Mouse (Mus musculus): Measurements from ENCODE around the gene Wdr76. TPM values are rescaled to one million over a fixed set of nuclear protein-coding genes. Genes with fewer than 3 reads are reported as not detected.
A peak's percentile ranks its signal among the peaks of the same experiment; 100 is the strongest.

Gene Wdr76
- polyA plus RNA-seq, 1 experiment from 2014 or later: 9.3 TPM

GRCm38 (mm10) chr2:121575741-121576201, 69.2 kb downstream of the Wdr76 start:
- H3K4me1 ChIP-seq (replicated peaks): peaks cover 16% of the 10 kb centered on the region
- H3K4me2 ChIP-seq: no peak overlapping the region
- 78% methylated on average over 8 of the region's 8 CpGs for WGBS (ENCODE audit: insufficient replicate concordance)
- H3K27me3 ChIP-seq: no peaks in the 10 kb centered on the region; the same call in none of the 2 replicates
- H3K27ac ChIP-seq: no peak overlapping the region
- ATAC-seq (ENCODE audit: low read depth): no peak
- DNase-seq: no peak
- no peaks in the 10 kb centered on the region for H3K36me3 ChIP-seq
- no peaks in the 10 kb centered on the region for H3K9me3 ChIP-seq (replicated peaks)
- H3K9ac ChIP-seq: no peak overlapping the region
- H3K4me3 ChIP-seq (replicated peaks): no peak overlapping the region

GRCm38 (mm10) chr2:121582809-121583376, 76.4 kb downstream of the Wdr76 start:
- 79% methylated on average over 13 of the region's 13 CpGs for WGBS (ENCODE audit: insufficient replicate concordance)
- Histone ChIP-seq H3K4me1 (replicated peaks) (peaks cover 22% of the 10 kb centered on the region), H3K27ac (no peak overlapping the region), H3K9ac (no peak overlapping the region), H3K4me2 (no peak overlapping the region), H3K27me3 (no peaks in the 10 kb centered on the region), H3K4me3 (replicated peaks) (no peak overlapping the region), H3K9me3 (replicated peaks) (no peaks in the 10 kb centered on the region), H3K36me3 (no peaks in the 10 kb centered on the region)
- DNase-seq (no peak), ATAC-seq (ENCODE audit: low read depth) (no peak)

- DNase-seq: no peak
- WGBS (ENCODE audit: insufficient replicate concordance): 57% methylated on average over 13 of the region's 13 CpGs
- no peak for ATAC-seq (ENCODE audit: low read depth)
- Histone ChIP-seq H3K36me3 (no peaks in the 10 kb centered on the region), H3K9ac (no peak overlapping the region), H3K27me3 (no peaks in the 10 kb centered on the region), H3K4me3 (replicated peaks) (no peak overlapping the region), H3K27ac (no peak overlapping the region), H3K9me3 (replicated peaks) (no peaks in the 10 kb centered on the region), H3K4me2 (no peak overlapping the region), H3K4me1 (replicated peaks) (peaks cover 29% of the 10 kb centered on the region)
Measured at GRCm38 (mm10) chr2:121583468-121584116, 77.1 kb downstream of the Wdr76 start.

- Histone ChIP-seq H3K36me3 (no peaks in the 10 kb centered on the region), H3K27ac (no peak overlapping the region)
- no peak for ATAC-seq (ENCODE audit: low read depth)
Measured at GRCm38 (mm10) chr2:121584705-121585104, 78.2 kb downstream of the Wdr76 start.

GRCm38 (mm10) chr2:121587523-121588308, 81.2 kb downstream of the Wdr76 start:
- ATAC-seq (ENCODE audit: low read depth) (peak; percentile 75), DNase-seq (no peak)
- Histone ChIP-seq H3K36me3 (no peaks in the 10 kb centered on the region), H3K9ac (no peak overlapping the region), H3K4me1 (replicated peaks) (peaks cover 28% of the 10 kb centered on the region), H3K9me3 (replicated peaks) (no peaks in the 10 kb centered on the region), H3K27me3 (no peaks in the 10 kb centered on the region), H3K4me3 (replicated peaks) (no peak overlapping the region), H3K4me2 (peak overlapping the region; percentile 25), H3K27ac (peak overlapping the region; percentile 60)
- WGBS (ENCODE audit: insufficient replicate concordance): 14% methylated on average over 12 of the region's 12 CpGs

More at GRCm38 (mm10) chr2:121584705-121585104, 78.2 kb downstream of the Wdr76 start:
- 50% methylated on average over 5 of the region's 5 CpGs for WGBS (ENCODE audit: insufficient replicate concordance)
- Histone ChIP-seq H3K9ac (no peak overlapping the region), H3K27me3 (no peaks in the 10 kb centered on the region), H3K4me3 (replicated peaks) (no peak overlapping the region), H3K4me2 (no peak overlapping the region), H3K4me1 (replicated peaks) (peaks cover 28% of the 10 kb centered on the region), H3K9me3 (replicated peaks) (no peaks in the 10 kb centered on the region)
- no peak for DNase-seq

- Histone ChIP-seq H3K4me2 (peak overlapping the region; percentile 25), H3K4me1 (replicated peaks) (peaks cover 28% of the 10 kb centered on the region), H3K9me3 (replicated peaks) (no peaks in the 10 kb centered on the region), H3K9ac (no peak overlapping the region), H3K36me3 (no peaks in the 10 kb centered on the region), H3K4me3 (replicated peaks) (no peak overlapping the region), H3K27me3 (no peaks in the 10 kb centered on the region), H3K27ac (no peak overlapping the region; the same call in 1 of the 2 replicates)
- ATAC-seq (ENCODE audit: low read depth): peak; percentile 18; the same call in 1 of the 2 replicates
- 52% methylated on average over 4 of the region's 4 CpGs for WGBS (ENCODE audit: insufficient replicate concordance)
- DNase-seq: no peak
Measured at GRCm38 (mm10) chr2:121588309-121588694, 81.8 kb downstream of the Wdr76 start.

- Histone ChIP-seq H3K27ac (no peak overlapping the region), H3K36me3 (no peaks in the 10 kb centered on the region), H3K4me2 (peak overlapping the region; percentile 50; the same call in 1 of the 2 replicates), H3K4me1 (replicated peaks) (peaks cover 22% of the 10 kb centered on the region), H3K4me3 (replicated peaks) (no peak overlapping the region; the same call in 1 of the 2 replicates), H3K27me3 (no peaks in the 10 kb centered on the region), H3K9ac (no peak overlapping the region), H3K9me3 (replicated peaks) (no peaks in the 10 kb centered on the region)
- DNase-seq: no peak
- 51% methylated on average over 3 of the region's 3 CpGs for WGBS (ENCODE audit: insufficient replicate concordance)
- ATAC-seq (ENCODE audit: low read depth): no peak
Measured at GRCm38 (mm10) chr2:121594131-121594530, 87.6 kb downstream of the Wdr76 start.

Other genes starting within 250 kb of the Wdr76 start
- gene Trp53bp1, start 235.3 kb upstream of the Wdr76 start, polyA plus RNA-seq (2015; fragmentation: Nextera tagmentation; extraction: Ambion mirVana): 15.5 and 18.7 TPM in 2 replicates
- 0.14 and 0.20 TPM in 2 replicates for gene Map1a, start 217.1 kb upstream of the Wdr76 start, polyA plus RNA-seq (2015; fragmentation: Nextera tagmentation; extraction: Ambion mirVana)
- 6.1 and 7.9 TPM in 2 replicates for gene Ppip5k1, start 151.3 kb upstream of the Wdr76 start, polyA plus RNA-seq (2015; fragmentation: Nextera tagmentation; extraction: Ambion mirVana)
- 0.20 and 0.36 TPM in 2 replicates for gene Ckmt1, start 149.0 kb upstream of the Wdr76 start, polyA plus RNA-seq (2015; fragmentation: Nextera tagmentation; extraction: Ambion mirVana)
- not detected in 2 replicates for gene Strc, start 119.6 kb upstream of the Wdr76 start, polyA plus RNA-seq (2015; fragmentation: Nextera tagmentation; extraction: Ambion mirVana)
- 291 and 374 TPM in 2 replicates for gene Pdia3, start 92.9 kb upstream of the Wdr76 start, polyA plus RNA-seq (2015; fragmentation: Nextera tagmentation; extraction: Ambion mirVana)
- 0.52 and 0.76 TPM in 2 replicates for gene Catsper2, start 92.9 kb upstream of the Wdr76 start, polyA plus RNA-seq (2015; fragmentation: Nextera tagmentation; extraction: Ambion mirVana)
- gene Ell3, start 62.4 kb upstream of the Wdr76 start, polyA plus RNA-seq (2015; fragmentation: Nextera tagmentation; extraction: Ambion mirVana): 1.6 and 2.0 TPM in 2 replicates
- gene Serf2, start 57.5 kb upstream of the Wdr76 start, polyA plus RNA-seq (2015; fragmentation: Nextera tagmentation; extraction: Ambion mirVana): 269 and 300 TPM in 2 replicates
- 111 and 119 TPM in 2 replicates for gene Hypk, start 53.4 kb upstream of the Wdr76 start, polyA plus RNA-seq (2015; fragmentation: Nextera tagmentation; extraction: Ambion mirVana)
- gene Serinc4, start 49.9 kb upstream of the Wdr76 start, polyA plus RNA-seq (2015; fragmentation: Nextera tagmentation; extraction: Ambion mirVana): 0.07 and 0.08 TPM in 2 replicates
- 22.7 and 29.0 TPM in 2 replicates for gene Mfap1b, start 32.7 kb upstream of the Wdr76 start, polyA plus RNA-seq (2015; fragmentation: Nextera tagmentation; extraction: Ambion mirVana)
- 14.0 and 16.0 TPM in 2 replicates for gene Mfap1a, start 58 bp upstream of the Wdr76 start, polyA plus RNA-seq (2015; fragmentation: Nextera tagmentation; extraction: Ambion mirVana)

All from liver, embryonic 13.5 days (tissue).